Mouse (Mus musculus) testis, postnatal 10 days (tissue): Measurements from ENCODE around the gene Gm42742.

Source experiments
- DNase-seq: peaks from one replicate; pipeline ENCODE4 v3.0.0; 2021; ENCODE audit warnings: low spot score

Gene Gm42742

GRCm38 (mm10) chr7:127020031-127020430, 866 bp downstream of the Gm42742 start:
- DNase-seq, result no peak

GRCm38 (mm10) chr7:127019306-127019960, 1.5 kb downstream of the Gm42742 start:
- no peak for DNase-seq

GRCm38 (mm10) chr7:127018416-127019305, 2.2 kb downstream of the Gm42742 start:
- DNase-seq, result no peak

GRCm38 (mm10) chr7:127017950-127018345, 2.9 kb downstream of the Gm42742 start:
- no peak for DNase-seq

GRCm38 (mm10) chr7:127016971-127017949, 3.6 kb downstream of the Gm42742 start, which contains the start of gene Pagr1a:
TSS of gene Pagr1a (minus strand) at chr7:127017352.
- DNase-seq, result peak; percentile 96

- DNase-seq, result peak; percentile 69
Measured at GRCm38 (mm10) chr7:127016486-127016938, 4.4 kb downstream of the Gm42742 start.

- DNase-seq, result no peak
Measured at GRCm38 (mm10) chr7:127016481-127016485, 4.6 kb downstream of the Gm42742 start, which contains the start of gene Pagr1b. TSS of gene Pagr1b (minus strand) at chr7:127016484.

GRCm38 (mm10) chr7:127016081-127016480, 4.8 kb downstream of the Gm42742 start:
- DNase-seq, result no peak

GRCm38 (mm10) chr7:127014993-127015392, 5.9 kb downstream of the Gm42742 start:
- no peak for DNase-seq

- peak; percentile 76 for DNase-seq
Measured at GRCm38 (mm10) chr7:127014320-127014719, 6.6 kb downstream of the Gm42742 start, which contains the start of gene Mvp. TSS of gene Mvp (minus strand) at chr7:127014621.

GRCm38 (mm10) chr7:127013385-127013784, 7.5 kb downstream of the Gm42742 start:
- DNase-seq, result no peak

GRCm38 (mm10) chr7:127012845-127013244, 8.1 kb downstream of the Gm42742 start:
- no peak for DNase-seq

GRCm38 (mm10) chr7:127012374-127012773, 8.5 kb downstream of the Gm42742 start:
- no peak for DNase-seq

GRCm38 (mm10) chr7:127011717-127012116, 9.2 kb downstream of the Gm42742 start:
- no peak for DNase-seq

GRCm38 (mm10) chr7:127011051-127011450, 9.8 kb downstream of the Gm42742 start:
- DNase-seq, result no peak

GRCm38 (mm10) chr7:127009307-127010085, 11.4 kb downstream of the Gm42742 start:
- peak; percentile 44 for DNase-seq

GRCm38 (mm10) chr7:127008239-127009019, 12.5 kb downstream of the Gm42742 start:
- DNase-seq, result peak; percentile 76

GRCm38 (mm10) chr7:127007313-127008024, 13.4 kb downstream of the Gm42742 start:
- DNase-seq, result no peak

- DNase-seq, result no peak
Measured at GRCm38 (mm10) chr7:127004122-127004875, 16.6 kb downstream of the Gm42742 start.
